Mouse (Mus musculus) embryonic fibroblast, embryonic 13.5 days (primary cell): ENCODE data around the gene Erich2. TPM values are rescaled to one million over a fixed set of nuclear protein-coding genes. Genes with fewer than 3 reads are reported as not detected.
"Not testable (repeated sequence)": the region's sequence is repeated elsewhere in the genome, so short reads cannot be mapped to it uniquely, and the experiment has no call there.

Experiments used
- H3K27ac ChIP-seq: 2 replicates; pipeline ENCODE4 v1.5.1; 2012; ENCODE audit warnings: low read length, control low read depth, inconsistent platforms; ENCODE audit not compliant: insufficient read depth
- H3K4me1 ChIP-seq: 2 replicates; pipeline ENCODE4 v1.6.1; 2011; ENCODE audit warnings: low read length; ENCODE audit not compliant: control insufficient read depth, insufficient read depth
- H3K4me3 ChIP-seq: 2 replicates; pipeline ENCODE4 v1.5.1; 2011; ENCODE audit warnings: mild to moderate bottlenecking, control low read depth, low read length; ENCODE audit not compliant: insufficient read depth
- CTCF ChIP-seq: IDR thresholded peaks from 2 replicates; pipeline ENCODE4 v1.5.1; 2011; ENCODE audit warnings: mild to moderate bottlenecking, control low read depth, low read length, moderate library complexity, borderline replicate concordance; ENCODE audit not compliant: insufficient read depth
- POLR2A ChIP-seq: IDR thresholded peaks from 2 replicates; pipeline ENCODE4 v1.6.1; 2011; ENCODE audit warnings: low read depth, mild to moderate bottlenecking, control low read depth, low read length, moderate library complexity
- polyA plus RNA-seq: library from polyadenylated mRNA; stranded (reverse); fragments of >200 nt; gene quantifications from 2 replicates; pipeline ENCODE4 v1.2.4, GENCODE M21; 2011; ENCODE audit warnings: low read depth; ENCODE audit not compliant: missing spikeins, insufficient read length

Erich2 gene
- polyA plus RNA-seq: not detected in 2 replicates

DNA sequence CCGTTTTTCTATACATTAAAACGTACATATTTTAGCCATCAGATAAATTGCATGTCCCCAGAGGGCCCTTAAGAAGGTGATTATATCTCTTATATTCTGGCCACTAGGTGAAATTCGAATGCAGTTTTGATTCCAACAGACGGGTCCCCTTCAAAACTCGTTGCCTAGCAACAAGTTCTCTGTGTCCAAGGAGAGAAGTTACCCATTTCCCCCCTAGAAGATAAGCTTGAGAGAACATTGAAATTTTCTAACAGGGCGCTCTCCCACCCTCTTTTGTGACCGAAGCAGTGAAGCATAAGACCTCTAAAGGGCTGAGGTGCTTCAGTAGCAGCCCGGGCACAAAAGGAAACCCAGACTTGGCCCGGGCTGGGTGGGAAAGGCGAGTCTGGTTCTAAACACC lies at the start of gene Erich2:
Gene Erich2 (plus strand): TSS at position 324 of the 400 bp plus-strand sequence.
- Histone ChIP-seq H3K4me3 (peak within 1 kb of the TSS; percentile 58), H3K27ac (no peak within 1 kb of the TSS), H3K4me1 (no peaks in the 10 kb centered on the region)
- TF ChIP-seq CTCF: no peak
- no peak for TF ChIP-seq POLR2A

DNA sequence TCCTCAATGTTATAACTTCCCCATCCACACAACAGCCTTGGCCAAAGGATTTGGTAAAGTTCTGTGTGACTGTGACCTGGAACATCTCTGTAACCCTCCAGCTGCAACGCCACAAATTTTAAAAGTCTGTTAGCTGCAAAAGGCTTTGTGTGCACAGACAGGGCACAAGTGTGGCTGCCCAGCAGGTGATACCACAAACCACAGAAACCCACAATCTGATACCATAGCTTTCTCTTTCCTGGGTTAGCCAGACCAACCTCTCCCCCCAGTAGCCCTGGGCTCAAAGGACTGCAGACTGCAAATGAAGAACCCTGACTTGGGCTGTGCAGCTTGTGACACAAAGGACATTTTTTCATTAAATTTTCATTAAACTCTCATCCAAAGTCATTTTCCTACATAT lies 45.0 kb upstream of the Erich2 start:
- H3K4me3 ChIP-seq: no peak overlapping the region

GRCm38 (mm10) chr2:70471136-70471535 lies 37.5 kb upstream of the Erich2 start:
- TF ChIP-seq CTCF (no peak), POLR2A (no peak)
- H3K4me3 ChIP-seq: no peak overlapping the region
- no peaks in the 10 kb centered on the region for H3K4me1 ChIP-seq

More for the DNA sequence above, 45.0 kb upstream of the Erich2 start:
- TF ChIP-seq CTCF: no peak
- no peak for TF ChIP-seq POLR2A
- Histone ChIP-seq H3K27ac (no peak overlapping the region), H3K4me1 (no peaks in the 10 kb centered on the region)

DNA sequence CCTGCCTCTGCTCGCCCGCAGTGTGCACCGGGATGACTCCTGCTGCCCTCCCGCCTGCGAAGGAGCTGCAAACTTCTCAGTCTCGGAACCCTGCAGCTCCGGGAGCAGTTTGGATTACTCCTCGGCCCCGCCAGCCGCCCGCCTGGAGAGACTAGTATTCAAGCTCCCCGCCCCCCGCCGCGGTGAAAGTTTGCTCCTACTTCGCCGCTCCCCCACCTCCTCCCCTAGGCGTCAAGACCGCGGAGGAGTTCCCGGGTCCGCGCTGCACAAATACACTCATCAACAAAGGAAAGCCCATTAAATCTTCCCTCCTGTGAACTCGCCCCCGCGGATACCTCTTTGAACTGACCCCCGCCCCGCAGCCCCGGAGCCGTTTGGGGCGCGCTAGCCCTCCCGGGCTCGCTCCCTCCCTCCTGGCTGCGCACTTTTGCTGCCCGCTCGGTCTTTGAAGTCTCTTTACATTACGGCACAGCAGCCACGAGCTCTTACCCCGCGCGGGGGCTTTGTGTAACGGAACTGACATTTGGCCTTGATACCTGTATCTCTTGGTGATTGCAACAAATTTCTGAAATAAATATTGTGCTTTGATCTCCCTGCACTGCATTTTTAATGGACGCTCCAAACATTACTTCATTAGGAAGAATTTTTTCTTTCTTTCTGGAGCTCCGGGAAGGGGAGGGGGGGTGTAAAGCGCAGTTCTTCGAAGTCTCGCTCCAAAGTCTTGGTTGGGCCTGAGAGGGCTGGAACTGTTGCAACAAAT lies 36.6 kb upstream of the Erich2 start:
- H3K4me3 ChIP-seq: no peak overlapping the region
- TF ChIP-seq CTCF (no peak), POLR2A (no peak)
- no peaks in the 10 kb centered on the region for H3K4me1 ChIP-seq
- H3K27ac ChIP-seq: no peak overlapping the region

More at GRCm38 (mm10) chr2:70471136-70471535, 37.5 kb upstream of the Erich2 start:
- H3K27ac ChIP-seq: no peak overlapping the region

DNA sequence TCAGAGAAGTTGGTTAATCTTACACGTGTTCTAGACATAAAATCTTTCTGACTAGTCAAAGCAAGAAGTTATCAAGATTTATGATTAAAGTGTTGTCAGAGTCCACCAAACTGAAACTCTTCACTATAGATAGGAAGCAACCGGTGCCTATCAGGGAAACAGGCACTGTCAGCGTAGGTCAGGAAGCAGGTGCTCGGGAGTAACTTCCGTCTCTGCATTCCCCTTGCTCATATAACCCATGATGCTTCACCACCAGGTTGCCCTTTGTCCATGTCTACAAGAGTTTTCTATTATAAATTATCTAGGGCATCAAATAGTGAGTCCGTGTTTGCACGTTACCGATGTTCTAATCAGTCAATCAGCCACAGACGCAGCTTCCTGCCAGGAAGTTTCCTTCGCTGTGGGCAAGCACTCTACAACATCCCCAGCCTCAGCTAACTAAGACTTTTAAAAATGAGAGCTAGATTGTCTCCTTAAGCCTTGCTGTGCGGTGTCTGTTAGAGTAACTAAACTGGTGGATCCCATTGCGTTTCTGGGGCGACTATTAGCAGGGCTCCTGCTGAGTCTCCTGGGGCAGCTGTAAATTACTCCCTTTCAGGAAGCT lies 10.8 kb upstream of the Erich2 start:
- Histone ChIP-seq H3K4me3 (no peak overlapping the region), H3K27ac (no peak overlapping the region), H3K4me1 (no peaks in the 10 kb centered on the region)
- TF ChIP-seq POLR2A: no peak
- TF ChIP-seq CTCF: no peak

DNA sequence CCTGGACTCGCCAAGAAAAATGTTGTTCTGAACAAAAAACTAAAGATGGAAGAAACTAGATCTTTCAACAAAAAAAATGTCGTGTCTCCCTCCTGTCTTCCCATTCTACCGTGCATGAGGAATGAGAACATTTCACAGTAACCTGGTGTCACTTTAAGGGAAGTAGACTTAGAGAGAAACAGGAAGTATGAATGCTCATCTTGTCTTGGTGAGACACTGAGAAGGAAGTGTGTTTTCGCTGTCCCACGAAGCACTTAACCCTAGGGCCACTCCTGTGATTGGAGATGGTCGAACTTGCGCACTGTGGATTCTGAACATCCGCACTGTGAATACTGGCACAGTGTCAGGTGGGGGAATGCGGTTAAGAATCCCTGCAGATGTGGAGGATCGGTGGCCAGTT lies 5.2 kb upstream of the Erich2 start:
- H3K27ac ChIP-seq: no peak overlapping the region
- no peaks in the 10 kb centered on the region for H3K4me1 ChIP-seq
- H3K4me3 ChIP-seq: no peak overlapping the region
- no peak for TF ChIP-seq CTCF
- TF ChIP-seq POLR2A: no peak

- Histone ChIP-seq H3K27ac (no peak overlapping the region), H3K4me1 (no peaks in the 10 kb centered on the region), H3K4me3 (no peak overlapping the region)
- no peak for TF ChIP-seq CTCF
- no peak for TF ChIP-seq POLR2A
Measured at GRCm38 (mm10) chr2:70505229-70505628, 3.4 kb upstream of the Erich2 start.

- Histone ChIP-seq H3K4me1 (no peaks in the 10 kb centered on the region), H3K27ac (no peak overlapping the region)
- TF ChIP-seq CTCF: no peak
- no peak for TF ChIP-seq POLR2A
Measured at GRCm38 (mm10) chr2:70505896-70506295, 2.7 kb upstream of the Erich2 start.

GRCm38 (mm10) chr2:70506372-70506771 lies 2.2 kb upstream of the Erich2 start:
- Histone ChIP-seq H3K4me3 (no peak overlapping the region), H3K4me1 (no peaks in the 10 kb centered on the region), H3K27ac (no peak overlapping the region)
- TF ChIP-seq CTCF: no peak
- TF ChIP-seq POLR2A: no peak

More at GRCm38 (mm10) chr2:70505896-70506295, 2.7 kb upstream of the Erich2 start:
- H3K4me3 ChIP-seq: no peak overlapping the region

DNA sequence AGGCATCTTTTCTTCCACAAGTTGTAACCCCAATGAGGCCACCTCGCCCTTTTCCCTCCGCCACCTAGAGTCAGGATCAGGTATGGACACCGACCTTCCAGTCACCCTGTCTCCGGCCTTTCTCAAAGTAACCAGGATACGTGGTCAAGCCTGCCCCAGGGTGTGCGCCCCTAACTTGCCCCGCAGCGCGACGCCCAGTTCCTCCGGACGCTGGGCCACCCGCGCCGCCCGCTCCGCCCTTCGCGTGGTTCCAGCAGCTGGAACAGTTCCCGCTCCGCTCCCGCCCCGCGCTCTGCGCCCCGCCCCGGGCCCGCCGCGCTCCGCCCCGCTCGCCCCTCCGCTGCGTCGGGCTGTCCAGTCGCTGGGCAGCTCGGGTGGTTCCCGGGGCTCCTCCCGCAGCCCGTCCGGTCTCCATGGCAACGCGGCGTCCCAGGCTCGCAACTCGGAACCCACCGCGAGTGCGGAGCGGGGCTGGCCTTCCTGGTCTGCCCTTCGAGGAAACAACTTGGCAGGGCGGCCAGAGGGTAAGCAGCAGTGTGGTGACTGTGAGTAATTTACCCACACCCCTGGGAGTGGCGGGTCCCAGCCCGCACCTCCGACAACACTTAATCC lies 508 bp downstream of the Erich2 start:
- H3K4me3 ChIP-seq: peak overlapping the region; percentile 58
- H3K4me1 ChIP-seq: no peaks in the 10 kb centered on the region
- no peak overlapping the region for H3K27ac ChIP-seq
- TF ChIP-seq CTCF (no peak; the same call in 1 of the 2 replicates), POLR2A (peak; percentile 34; the same call in 1 of the 2 replicates)

- TF ChIP-seq CTCF: peak; percentile 27; the same call in 1 of the 2 replicates
- not testable (repeated sequence) for H3K4me3 ChIP-seq, H3K4me1 ChIP-seq, H3K27ac ChIP-seq
Measured at GRCm38 (mm10) chr2:70538283-70538682, 29.7 kb downstream of the Erich2 start.
